Mouse (Mus musculus) ovary, postnatal 14 days (tissue): ENCODE measurements around the gene Usp3.

Experiments
- DNase-seq: peaks from one replicate; pipeline ENCODE4 v3.0.0; 2022; ENCODE audit warnings: low spot score

Gene Usp3

DNA sequence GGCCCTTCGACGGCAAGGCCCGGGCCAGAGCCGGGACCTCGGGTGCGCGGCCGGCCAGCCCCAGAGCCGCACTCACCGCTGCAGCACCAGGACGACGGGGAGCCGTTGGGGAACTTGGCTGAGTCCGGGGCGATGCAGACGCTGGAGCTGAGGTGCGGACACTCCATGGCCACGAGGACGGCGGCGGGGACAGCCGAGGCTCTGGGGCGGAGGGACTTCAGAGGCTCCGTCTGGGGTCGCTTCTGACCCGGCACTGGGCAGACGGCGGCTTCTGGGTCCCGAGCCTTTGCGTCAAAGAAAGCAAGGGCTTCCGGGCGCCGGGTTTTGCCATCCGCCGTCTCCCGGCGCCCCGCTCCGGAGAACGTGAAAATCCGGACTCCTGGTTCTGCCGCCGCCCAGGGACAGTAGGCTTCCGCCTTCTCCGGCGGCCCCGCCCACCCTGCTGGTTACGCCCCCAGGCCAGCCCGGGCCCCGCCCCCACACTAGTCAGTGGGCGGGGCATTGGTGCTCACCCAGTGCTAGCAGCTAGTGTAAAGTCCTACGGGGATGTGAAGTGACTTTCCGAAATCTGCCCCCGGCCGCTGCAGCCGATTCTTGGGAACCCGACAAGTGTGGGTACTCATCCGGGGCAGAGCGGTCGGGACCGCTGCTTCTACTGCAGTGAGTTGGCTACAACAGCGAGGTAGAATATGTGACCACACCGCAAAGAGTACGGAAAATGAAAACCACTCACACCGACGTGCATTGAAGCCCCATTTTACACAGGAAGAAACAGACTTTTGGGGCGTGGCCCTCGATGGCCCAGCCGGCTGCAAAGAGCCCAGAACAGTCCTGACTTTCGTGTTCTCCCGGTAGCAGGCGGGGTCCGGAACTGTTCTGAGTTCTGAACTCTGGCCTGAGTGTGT, at the start of gene Usp3:
TSS of gene Usp3 (minus strand) at position 435 of the 905 bp plus-strand sequence.
- DNase-seq, result peak; percentile 97

- no peak for DNase-seq
Measured at GRCm38 (mm10) chr9:66640491-66640890, 47.5 kb upstream of the Usp3 start.

- no peak for DNase-seq
Measured at GRCm38 (mm10) chr9:66639626-66640025, 46.7 kb upstream of the Usp3 start.

DNA sequence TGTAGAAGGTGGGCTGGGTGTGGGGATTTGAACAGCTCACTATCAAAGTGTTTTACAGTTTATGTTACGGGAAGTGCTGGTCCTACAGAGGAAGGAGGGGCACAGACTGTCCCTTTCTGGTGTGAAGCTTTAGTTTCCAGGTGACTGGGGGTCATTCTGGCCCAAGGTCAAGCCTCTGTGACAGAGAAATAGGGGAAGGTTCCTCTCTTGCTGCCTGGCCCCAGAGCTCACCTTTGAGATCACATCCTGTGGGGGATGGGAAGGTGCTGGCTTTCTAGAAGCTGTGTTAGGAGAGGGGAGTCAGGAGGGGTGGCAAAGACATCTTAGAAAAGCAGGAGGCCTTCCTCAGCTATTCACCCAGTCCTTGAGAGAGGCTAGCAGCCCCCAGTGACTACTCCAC, 39.5 kb upstream of the Usp3 start:
- DNase-seq, result no peak

GRCm38 (mm10) chr9:66630931-66631330, 38.0 kb upstream of the Usp3 start:
- DNase-seq, result no peak

DNA sequence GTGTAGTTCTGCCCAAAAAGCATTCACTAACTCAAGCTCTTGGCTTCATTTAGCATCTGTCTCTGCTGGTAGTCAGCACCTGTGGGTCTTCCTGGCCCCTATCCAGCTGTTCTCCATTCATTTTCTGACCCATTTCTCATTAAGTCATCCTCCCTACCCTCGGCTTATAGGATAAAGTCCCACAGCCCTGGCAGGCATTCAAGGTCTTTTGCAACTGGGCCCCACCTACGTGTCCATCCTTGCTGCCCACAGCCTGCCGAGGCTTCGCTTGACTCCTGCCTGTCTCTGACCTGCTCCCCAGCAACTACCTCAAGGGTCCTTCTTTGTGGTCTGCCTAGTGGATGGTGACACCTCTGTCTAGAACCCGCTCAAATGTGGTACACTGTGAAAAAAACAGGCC, 33.7 kb upstream of the Usp3 start:
- DNase-seq, result no peak

- no peak for DNase-seq
Measured at GRCm38 (mm10) chr9:66625974-66626530, 33.1 kb upstream of the Usp3 start.

DNA sequence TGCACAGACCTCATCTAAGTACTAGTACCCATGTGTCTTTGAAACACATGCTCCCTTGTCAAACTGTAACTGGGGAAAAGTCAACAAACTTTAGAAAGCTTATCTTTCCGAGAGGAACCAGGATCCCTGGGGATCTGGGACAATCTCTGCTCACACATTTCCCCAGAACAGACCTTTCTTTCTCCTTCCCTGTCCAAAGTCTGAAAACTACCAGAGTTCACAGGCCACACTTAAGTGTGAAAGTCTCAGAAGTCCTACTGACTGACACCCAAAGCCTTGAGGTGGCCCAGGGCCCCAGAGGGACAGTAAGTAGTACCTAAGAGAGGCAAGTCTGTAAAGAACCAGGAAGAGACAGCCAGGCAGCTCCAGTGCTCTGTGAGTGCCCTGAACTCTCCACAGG, 31.9 kb upstream of the Usp3 start:
- DNase-seq, result no peak

DNA sequence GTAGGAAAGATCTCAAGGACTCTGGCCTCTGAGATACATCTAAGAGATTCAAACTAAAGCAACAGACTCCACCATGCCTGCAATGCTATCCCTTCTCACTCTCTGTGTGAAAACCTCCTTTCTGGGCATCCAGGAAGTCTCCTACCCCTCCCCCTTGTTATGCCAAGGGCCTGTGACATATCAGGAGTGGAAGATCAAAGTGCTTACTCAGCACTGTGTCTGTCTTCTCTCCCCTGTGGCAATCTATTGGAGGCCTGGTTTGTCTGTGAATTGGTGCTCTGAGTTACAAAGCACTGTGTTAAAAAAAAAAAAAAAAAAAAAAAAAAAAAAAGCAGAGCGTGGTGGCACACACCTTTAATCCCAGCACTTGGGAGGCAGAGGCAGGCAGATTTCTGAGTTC, 30.7 kb upstream of the Usp3 start:
- DNase-seq, result no peak

DNA sequence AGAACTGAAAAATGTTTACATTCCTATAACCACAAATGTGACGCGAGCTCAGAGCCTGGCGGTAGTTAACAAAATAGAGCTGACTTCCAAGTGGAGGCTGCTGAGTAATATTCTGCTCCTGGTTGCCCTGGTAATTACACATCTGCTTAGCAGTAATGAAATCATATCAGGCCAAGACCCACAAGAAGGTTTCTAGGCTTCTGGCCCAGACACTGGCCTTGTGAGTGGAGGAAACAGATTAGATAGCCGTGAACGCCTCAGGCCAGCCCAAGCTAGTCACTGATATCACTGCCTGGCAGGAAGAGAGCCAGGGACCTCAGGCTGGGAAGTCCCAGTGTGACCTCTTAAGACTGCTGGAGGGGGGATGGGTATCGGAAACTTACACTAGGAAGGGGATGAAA, 27.6 kb upstream of the Usp3 start:
- peak; percentile 54 for DNase-seq

- DNase-seq, result no peak
Measured at GRCm38 (mm10) chr9:66620055-66620454, 27.1 kb upstream of the Usp3 start.

DNA sequence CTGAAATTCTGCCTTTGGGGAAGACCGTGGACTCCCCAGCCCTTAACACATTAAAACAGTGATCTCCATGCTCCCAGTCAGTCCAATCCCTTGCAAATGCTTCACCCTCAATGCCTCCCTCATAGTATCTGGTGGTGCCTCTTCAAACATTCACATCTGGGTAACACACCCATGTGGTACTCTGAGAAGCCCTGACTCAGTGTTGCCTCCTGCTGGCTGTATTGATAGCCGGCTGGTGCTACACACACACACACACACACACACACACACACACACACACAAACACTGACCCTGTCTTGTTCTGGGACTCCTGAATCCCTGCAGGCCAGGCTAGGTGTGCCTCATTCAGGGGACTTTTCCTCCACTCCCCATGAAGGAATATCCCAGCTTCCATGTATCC, 24.9 kb upstream of the Usp3 start:
- DNase-seq, result no peak

- DNase-seq, result no peak
Measured at GRCm38 (mm10) chr9:66616858-66617257, 23.9 kb upstream of the Usp3 start.

DNA sequence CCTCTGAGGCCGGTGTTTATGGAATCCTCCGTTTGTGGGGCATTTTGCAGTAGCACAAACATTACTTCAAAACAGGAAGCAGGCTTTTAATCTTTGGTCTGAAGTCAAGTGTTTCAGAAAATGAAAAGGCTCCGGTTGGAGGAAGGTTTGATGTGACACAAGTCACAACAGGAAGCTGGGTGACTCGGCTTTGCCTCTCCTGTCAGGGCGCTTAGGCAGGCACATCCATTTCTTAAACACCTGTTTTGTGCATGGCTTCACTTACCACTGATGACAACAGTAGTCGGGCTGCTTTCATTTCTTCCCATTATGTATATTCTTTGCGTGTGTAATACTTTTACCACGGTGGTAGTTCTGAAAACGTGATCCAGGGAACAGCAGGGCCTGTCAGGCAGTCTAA, 22.2 kb upstream of the Usp3 start:
- no peak for DNase-seq

GRCm38 (mm10) chr9:66614547-66614946, 21.6 kb upstream of the Usp3 start:
- DNase-seq, result no peak

- no peak for DNase-seq
Measured at GRCm38 (mm10) chr9:66613667-66614066, 20.7 kb upstream of the Usp3 start.

- DNase-seq, result peak; percentile 90
Measured at GRCm38 (mm10) chr9:66611478-66612093, 18.6 kb upstream of the Usp3 start.

DNA sequence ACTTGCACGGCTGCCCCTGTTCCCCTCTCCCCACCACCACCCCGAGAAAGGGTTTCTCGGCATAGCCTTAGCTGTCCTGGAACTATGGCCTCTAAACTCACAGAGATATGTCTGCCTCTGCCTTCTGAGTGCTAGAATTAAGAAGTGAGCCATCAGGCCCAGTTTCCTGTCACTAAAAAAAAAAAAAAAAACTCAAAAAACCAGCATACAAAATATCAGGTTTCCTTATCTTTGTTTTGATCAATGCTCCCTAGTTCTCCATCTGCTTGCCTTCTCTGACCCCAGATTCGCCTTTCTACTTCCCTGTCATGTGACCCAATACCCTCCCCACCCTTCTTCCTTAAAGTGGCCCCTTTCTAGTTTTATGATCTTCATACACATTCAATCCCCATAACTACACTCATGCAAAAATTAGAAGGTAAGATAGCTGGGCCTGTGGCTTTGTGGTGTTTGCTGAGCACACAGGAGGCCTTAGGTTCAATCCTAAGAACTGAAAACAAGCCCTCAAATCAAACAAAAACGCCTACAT, 15.9 kb upstream of the Usp3 start:
- no peak for DNase-seq

GRCm38 (mm10) chr9:66606851-66607250, 13.9 kb upstream of the Usp3 start:
- no peak for DNase-seq

- DNase-seq, result peak; percentile 29
Measured at GRCm38 (mm10) chr9:66605876-66606750, 13.2 kb upstream of the Usp3 start.

- no peak for DNase-seq
Measured at GRCm38 (mm10) chr9:66604349-66605206, 11.6 kb upstream of the Usp3 start.
